Mouse (Mus musculus): ENCODE data around the gene Fignl1. TPM values are rescaled to one million over a fixed set of nuclear protein-coding genes. Genes with fewer than 3 reads are reported as not detected.

Gene Fignl1
- polyA plus RNA-seq, 1 experiment = 18.9 TPM

- Histone ChIP-seq H3K27ac (ENCODE audit: control insufficient read depth, insufficient read depth, low read length) (no peak overlapping the region), H3K27me3 (ENCODE audit: control insufficient read depth, insufficient read depth, low read length) (no peaks in the 10 kb centered on the region), H3K4me1 (replicated peaks; ENCODE audit: control insufficient read depth, insufficient read depth, low read length) (peaks cover 5% of the 10 kb centered on the region; the same call in 1 of the 2 replicates), H3K4me3 (ENCODE audit: control insufficient read depth, insufficient read depth, low read length) (no peak overlapping the region), H3K36me3 (ENCODE audit: control insufficient read depth, insufficient read depth, low read length) (no peaks in the 10 kb centered on the region)
- 89% methylated on average over 20 of the region's 20 CpGs for WGBS
- no peak for TF ChIP-seq POLR2A (IDR thresholded peaks at IDR 0.05; ENCODE audit: control insufficient read depth, extremely low read depth, insufficient read depth, low read length, poor library complexity)
- no peak for TF ChIP-seq CTCF (IDR thresholded peaks at IDR 0.05; ENCODE audit: borderline replicate concordance, control insufficient read depth, extremely low read depth, insufficient read depth, low read length, poor library complexity)
- no peak for DNase-seq
Observed at GRCm38 (mm10) chr11:11822181-11823095, 13.7 kb upstream of the Fignl1 start.

- TF ChIP-seq CTCF (IDR thresholded peaks at IDR 0.05; ENCODE audit: borderline replicate concordance, control insufficient read depth, extremely low read depth, insufficient read depth, low read length, poor library complexity) (no peak), POLR2A (IDR thresholded peaks at IDR 0.05; ENCODE audit: control insufficient read depth, extremely low read depth, insufficient read depth, low read length, poor library complexity) (no peak)
- Histone ChIP-seq H3K27me3 (ENCODE audit: control insufficient read depth, insufficient read depth, low read length) (no peaks in the 10 kb centered on the region), H3K27ac (ENCODE audit: control insufficient read depth, insufficient read depth, low read length) (no peak overlapping the region), H3K4me3 (ENCODE audit: control insufficient read depth, insufficient read depth, low read length) (no peak overlapping the region), H3K36me3 (ENCODE audit: control insufficient read depth, insufficient read depth, low read length) (no peaks in the 10 kb centered on the region), H3K4me1 (replicated peaks; ENCODE audit: control insufficient read depth, insufficient read depth, low read length) (peaks cover 5% of the 10 kb centered on the region; the same call in 1 of the 2 replicates)
- WGBS = 90% methylated on average over 16 of the region's 16 CpGs
- no peak for DNase-seq
Observed at GRCm38 (mm10) chr11:11821387-11821975, 12.7 kb upstream of the Fignl1 start.

GRCm38 (mm10) chr11:11820737-11821136, 12.0 kb upstream of the Fignl1 start:
- H3K27ac ChIP-seq (ENCODE audit: control insufficient read depth, insufficient read depth, low read length) = no peak overlapping the region
- no peak for TF ChIP-seq CTCF (IDR thresholded peaks at IDR 0.05; ENCODE audit: borderline replicate concordance, control insufficient read depth, extremely low read depth, insufficient read depth, low read length, poor library complexity)
- TF ChIP-seq POLR2A (IDR thresholded peaks at IDR 0.05; ENCODE audit: control insufficient read depth, extremely low read depth, insufficient read depth, low read length, poor library complexity) = no peak
- H3K4me1 ChIP-seq (replicated peaks; ENCODE audit: control insufficient read depth, insufficient read depth, low read length) = peaks cover 3% of the 10 kb centered on the region; the same call in 1 of the 2 replicates
- WGBS = 34% methylated on average over 3 of the region's 3 CpGs
- no peaks in the 10 kb centered on the region for H3K27me3 ChIP-seq (ENCODE audit: control insufficient read depth, insufficient read depth, low read length)
- H3K36me3 ChIP-seq (ENCODE audit: control insufficient read depth, insufficient read depth, low read length) = no peaks in the 10 kb centered on the region
- no peak overlapping the region for H3K4me3 ChIP-seq (ENCODE audit: control insufficient read depth, insufficient read depth, low read length)
- peak; percentile 35 for DNase-seq

- TF ChIP-seq POLR2A (IDR thresholded peaks at IDR 0.05; ENCODE audit: control insufficient read depth, extremely low read depth, insufficient read depth, low read length, poor library complexity) (no peak), CTCF (IDR thresholded peaks at IDR 0.05; ENCODE audit: borderline replicate concordance, control insufficient read depth, extremely low read depth, insufficient read depth, low read length, poor library complexity) (no peak)
- 8% methylated on average over 2 of the region's 2 CpGs for WGBS
- Histone ChIP-seq H3K27me3 (ENCODE audit: control insufficient read depth, insufficient read depth, low read length) (no peaks in the 10 kb centered on the region), H3K36me3 (ENCODE audit: control insufficient read depth, insufficient read depth, low read length) (no peaks in the 10 kb centered on the region), H3K4me3 (ENCODE audit: control insufficient read depth, insufficient read depth, low read length) (no peak overlapping the region), H3K27ac (ENCODE audit: control insufficient read depth, insufficient read depth, low read length) (no peak overlapping the region), H3K4me1 (replicated peaks; ENCODE audit: control insufficient read depth, insufficient read depth, low read length) (peaks cover 3% of the 10 kb centered on the region; the same call in 1 of the 2 replicates)
- peak; percentile 74 for DNase-seq
Observed at GRCm38 (mm10) chr11:11820251-11820650, 11.5 kb upstream of the Fignl1 start.

GRCm38 (mm10) chr11:11819206-11819605, 10.4 kb upstream of the Fignl1 start:
- Histone ChIP-seq H3K36me3 (ENCODE audit: control insufficient read depth, insufficient read depth, low read length) (no peaks in the 10 kb centered on the region), H3K27me3 (ENCODE audit: control insufficient read depth, insufficient read depth, low read length) (no peaks in the 10 kb centered on the region), H3K27ac (ENCODE audit: control insufficient read depth, insufficient read depth, low read length) (no peak overlapping the region), H3K4me1 (replicated peaks; ENCODE audit: control insufficient read depth, insufficient read depth, low read length) (peaks cover 3% of the 10 kb centered on the region; the same call in 1 of the 2 replicates), H3K4me3 (ENCODE audit: control insufficient read depth, insufficient read depth, low read length) (no peak overlapping the region)
- DNase-seq = no peak
- TF ChIP-seq POLR2A (IDR thresholded peaks at IDR 0.05; ENCODE audit: control insufficient read depth, extremely low read depth, insufficient read depth, low read length, poor library complexity) = no peak
- TF ChIP-seq CTCF (IDR thresholded peaks at IDR 0.05; ENCODE audit: borderline replicate concordance, control insufficient read depth, extremely low read depth, insufficient read depth, low read length, poor library complexity) = no peak
- WGBS = 89% methylated on average over 5 of the region's 5 CpGs

GRCm38 (mm10) chr11:11818797-11819196, 10.0 kb upstream of the Fignl1 start:
- TF ChIP-seq POLR2A (IDR thresholded peaks at IDR 0.05; ENCODE audit: control insufficient read depth, extremely low read depth, insufficient read depth, low read length, poor library complexity) = no peak
- TF ChIP-seq CTCF (IDR thresholded peaks at IDR 0.05; ENCODE audit: borderline replicate concordance, control insufficient read depth, extremely low read depth, insufficient read depth, low read length, poor library complexity) = no peak
- 97% methylated on average over 6 of the region's 6 CpGs for WGBS
- DNase-seq = no peak

More at GRCm38 (mm10) chr11:11818797-11819196, 10.0 kb upstream of the Fignl1 start:
- no peaks in the 10 kb centered on the region for H3K36me3 ChIP-seq (ENCODE audit: control insufficient read depth, insufficient read depth, low read length)
- peaks cover 3% of the 10 kb centered on the region; the same call in 1 of the 2 replicates for H3K4me1 ChIP-seq (replicated peaks; ENCODE audit: control insufficient read depth, insufficient read depth, low read length)
- no peak overlapping the region for H3K27ac ChIP-seq (ENCODE audit: control insufficient read depth, insufficient read depth, low read length)
- H3K4me3 ChIP-seq (ENCODE audit: control insufficient read depth, insufficient read depth, low read length) = no peak overlapping the region
- H3K27me3 ChIP-seq (ENCODE audit: control insufficient read depth, insufficient read depth, low read length) = no peaks in the 10 kb centered on the region

All from thymus, adult 2 months (tissue).